Mouse (Mus musculus) midbrain, postnatal 0 days (tissue): ENCODE results near the gene Atp9a. TPM values are rescaled to one million over a fixed set of nuclear protein-coding genes. Genes with fewer than 3 reads are reported as not detected.

Experiments
- ATAC-seq: fragments of 200-750 bp; cut with Nextera tagmentation; 2 replicates; pipeline ENCODE4 v1.8.0; 2017; ENCODE audit warnings: moderate number of reproducible peaks, mild to moderate bottlenecking, moderate TSS enrichment, moderate library complexity; ENCODE audit not compliant: low FRiP score
- DNase-seq: peaks from one replicate; pipeline ENCODE4 v3.0.0-alpha.2; 2015; ENCODE audit warnings: low spot score
- H3K27ac ChIP-seq: fragments of 300-500 bp; sonication (generic); 2 replicates; pipeline ENCODE4 v1.5.1; 2014; ENCODE audit warnings: low read depth, mild to moderate bottlenecking, low read length, mixed read lengths
- H3K27me3 ChIP-seq: fragments of 300-500 bp; sonication (generic); 2 replicates; pipeline ENCODE4 v1.6.1; 2014; ENCODE audit warnings: low read length, control low read depth, mixed read lengths; ENCODE audit not compliant: insufficient read depth
- H3K36me3 ChIP-seq: fragments of 300-500 bp; sonication (generic); 2 replicates; pipeline ENCODE4 v1.6.1; 2014; ENCODE audit warnings: low read length, control low read depth, mixed read lengths; ENCODE audit not compliant: insufficient read depth
- H3K4me1 ChIP-seq: fragments of 300-500 bp; sonication (generic); 2 replicates; pipeline ENCODE4 v1.6.1; 2014; ENCODE audit warnings: mild to moderate bottlenecking, control low read depth, antibody characterized with exemption, low read length, mixed read lengths; ENCODE audit not compliant: insufficient read depth
- H3K4me2 ChIP-seq: fragments of 300-500 bp; sonication (generic); 2 replicates; pipeline ENCODE4 v1.6.1; 2014; ENCODE audit warnings: low read depth, mild to moderate bottlenecking, low read length, mixed read lengths; ENCODE audit not compliant: poor library complexity, severe bottlenecking
- H3K4me3 ChIP-seq: fragments of 300-500 bp; sonication (generic); 2 replicates; pipeline ENCODE4 v1.5.1; 2014; ENCODE audit warnings: low read depth, mild to moderate bottlenecking, low read length, moderate library complexity
- H3K9ac ChIP-seq: fragments of 300-500 bp; sonication (generic); replicated peaks from 2 replicates; pipeline ENCODE4 v1.6.1; 2014; ENCODE audit warnings: mild to moderate bottlenecking, low read length, moderate library complexity, mixed read lengths; ENCODE audit not compliant: poor library complexity, severe bottlenecking
- H3K9me3 ChIP-seq: fragments of 300-500 bp; sonication (generic); 2 replicates; pipeline ENCODE4 v1.6.1; 2016; ENCODE audit warnings: low read length, control low read depth
- CTCF ChIP-seq: IDR thresholded peaks from 2 replicates; pipeline ENCODE4 v1.5.1; 2016; ENCODE audit warnings: antibody characterized with exemption, mild to moderate bottlenecking
- WGBS: fragments of 180-500 bp; shearing (Covaris S2); extraction: QIAGEN DNeasy Blood & Tissue Kit; methylation state at CpG from one replicate; pipeline ENCODE4 v1.1.7; 2014; 5-methylcytosine and 5-hydroxymethylcytosine counted together
- polyA plus RNA-seq: library from polyadenylated mRNA; unstranded; fragments of >200 nt; fragmentation: Nextera tagmentation; extraction: Ambion mirVana; gene quantifications from 2 replicates; pipeline ENCODE4 v1.2.1, GENCODE M21; 2015
- total RNA-seq: library from RNA; depleted of rRNA; stranded (reverse); fragments of >200 nt; gene quantifications from 2 replicates; pipeline ENCODE4 v1.2.3, GENCODE M21; 2014

Atp9a gene
- total and polyA plus RNA-seq, 2 experiments from 2014 or later: 159 to 607 TPM

GRCm38 (mm10) chr2:168663716-168664115 is 78.5 kb downstream of the Atp9a start:
- Histone ChIP-seq H3K4me1 (no peaks in the 10 kb centered on the region), H3K4me3 (no peak overlapping the region), H3K27ac (no peak overlapping the region), H3K9ac (no peak overlapping the region), H3K36me3 (peaks cover 36% of the 10 kb centered on the region), H3K9me3 (no peaks in the 10 kb centered on the region), H3K4me2 (no peak overlapping the region), H3K27me3 (no peaks in the 10 kb centered on the region)
- 66% methylated on average over 5 of the region's 5 CpGs for WGBS
- no peak for ATAC-seq
- no peak for DNase-seq
- no peak for TF ChIP-seq CTCF

DNA sequence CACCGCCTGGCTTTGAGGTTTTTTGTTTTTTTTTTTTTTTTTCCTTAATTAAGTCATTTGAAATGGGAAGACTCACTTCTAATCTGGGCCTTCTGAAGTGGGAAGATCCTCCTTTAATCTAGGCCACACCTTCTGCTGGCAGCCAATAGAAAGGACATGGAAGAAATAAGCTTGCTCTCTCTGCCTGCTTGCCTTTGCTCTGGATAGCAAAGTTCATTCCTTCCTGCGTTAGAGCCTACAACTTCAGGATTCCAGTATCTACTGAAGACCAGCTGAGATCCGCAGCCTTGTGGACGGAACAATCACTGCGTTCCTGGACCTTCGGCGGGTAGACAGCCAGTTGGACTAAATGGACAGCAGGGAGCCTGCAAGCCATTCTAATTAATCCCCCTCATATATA is 79.0 kb downstream of the Atp9a start:
- no peak for ATAC-seq
- H3K4me1 ChIP-seq: no peaks in the 10 kb centered on the region
- no peak for TF ChIP-seq CTCF
- no peak overlapping the region for H3K27ac ChIP-seq
- 71% methylated on average over 7 of the region's 7 CpGs for WGBS
- H3K9ac ChIP-seq: no peak overlapping the region
- no peak for DNase-seq
- H3K9me3 ChIP-seq: no peaks in the 10 kb centered on the region
- peaks cover 36% of the 10 kb centered on the region for H3K36me3 ChIP-seq
- H3K4me2 ChIP-seq: no peak overlapping the region
- H3K4me3 ChIP-seq: no peak overlapping the region
- H3K27me3 ChIP-seq: no peaks in the 10 kb centered on the region

- 70% methylated on average over 15 of the region's 15 CpGs for WGBS
- Histone ChIP-seq H3K4me1 (no peaks in the 10 kb centered on the region), H3K4me2 (no peak overlapping the region), H3K9ac (no peak overlapping the region), H3K36me3 (peaks cover 29% of the 10 kb centered on the region), H3K4me3 (no peak overlapping the region), H3K9me3 (no peaks in the 10 kb centered on the region), H3K27me3 (no peaks in the 10 kb centered on the region), H3K27ac (no peak overlapping the region)
- TF ChIP-seq CTCF: peak; percentile 28; the same call in 1 of the 2 replicates
- no peak for DNase-seq
- no peak for ATAC-seq
These were observed 80.4 kb downstream of the Atp9a start for GRCm38 (mm10) chr2:168661802-168662201.

- Histone ChIP-seq H3K9me3 (no peaks in the 10 kb centered on the region), H3K36me3 (peaks cover 26% of the 10 kb centered on the region), H3K9ac (no peak overlapping the region), H3K4me1 (no peaks in the 10 kb centered on the region), H3K4me3 (no peak overlapping the region), H3K4me2 (no peak overlapping the region), H3K27ac (no peak overlapping the region), H3K27me3 (no peaks in the 10 kb centered on the region)
- no peak for DNase-seq
- no peak for ATAC-seq
- 61% methylated on average over 5 of the region's 5 CpGs for WGBS
- peak; percentile 67 for TF ChIP-seq CTCF
These were observed 81.9 kb downstream of the Atp9a start for GRCm38 (mm10) chr2:168660344-168660743.

GRCm38 (mm10) chr2:168658551-168658950 is 83.7 kb downstream of the Atp9a start:
- TF ChIP-seq CTCF: no peak
- Histone ChIP-seq H3K9ac (no peak overlapping the region), H3K4me3 (no peak overlapping the region), H3K4me2 (no peak overlapping the region), H3K27me3 (no peaks in the 10 kb centered on the region), H3K9me3 (no peaks in the 10 kb centered on the region), H3K27ac (no peak overlapping the region), H3K4me1 (no peaks in the 10 kb centered on the region), H3K36me3 (peaks cover 26% of the 10 kb centered on the region)
- no peak for DNase-seq
- 92% methylated on average over 11 of the region's 11 CpGs for WGBS
- no peak for ATAC-seq

DNA sequence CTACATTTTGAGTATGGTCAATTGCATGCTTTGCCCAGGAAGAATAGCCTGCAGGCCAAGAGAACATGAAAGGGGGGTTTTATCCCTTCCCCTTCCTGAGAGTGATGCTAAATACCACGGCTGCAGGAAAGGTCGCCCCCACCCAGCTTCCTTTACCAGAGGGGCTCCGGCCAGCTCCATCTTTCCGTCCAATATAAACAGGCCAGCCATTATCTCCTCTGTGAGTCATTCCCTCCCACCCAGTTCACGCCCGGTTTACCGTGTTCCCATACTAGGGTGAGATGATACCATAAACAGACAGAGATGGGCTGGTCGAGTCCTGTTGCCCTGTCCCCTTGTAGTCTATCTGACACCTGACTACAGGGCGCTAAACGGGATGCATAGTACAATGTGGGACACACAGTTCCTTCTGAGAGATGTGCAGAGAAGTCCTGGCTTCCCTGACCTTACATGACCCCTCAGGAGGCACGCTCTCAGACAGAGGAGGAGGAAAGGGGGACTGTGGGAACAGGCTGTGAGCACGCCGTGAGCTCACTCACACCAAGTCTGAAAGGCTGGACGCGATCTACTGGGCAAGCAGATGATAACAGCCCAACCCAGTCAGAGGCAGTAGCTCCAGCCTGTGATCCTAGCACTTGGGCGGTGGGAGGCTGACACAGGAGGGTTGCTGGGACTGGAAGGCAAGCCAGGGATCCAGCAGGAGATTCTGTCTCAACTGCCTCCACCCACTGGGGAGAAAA is 85.5 kb downstream of the Atp9a start:
- Histone ChIP-seq H3K27me3 (no peaks in the 10 kb centered on the region), H3K9ac (no peak overlapping the region), H3K4me2 (no peak overlapping the region), H3K4me1 (no peaks in the 10 kb centered on the region), H3K36me3 (peaks cover 33% of the 10 kb centered on the region), H3K27ac (no peak overlapping the region), H3K9me3 (no peaks in the 10 kb centered on the region), H3K4me3 (no peak overlapping the region)
- no peak for TF ChIP-seq CTCF
- ATAC-seq: no peak
- 77% methylated on average over 15 of the region's 16 CpGs for WGBS
- DNase-seq: no peak
